Mouse (Mus musculus) kidney, adult 18-20 months (tissue): ENCODE results near the gene Gp1ba.
A peak's percentile ranks its signal among the peaks of the same experiment; 100 is the strongest.

ENCODE experiments used
- DNase-seq: peaks from one replicate; pipeline ENCODE4 v3.0.0; 2021

Gene Gp1ba

DNA sequence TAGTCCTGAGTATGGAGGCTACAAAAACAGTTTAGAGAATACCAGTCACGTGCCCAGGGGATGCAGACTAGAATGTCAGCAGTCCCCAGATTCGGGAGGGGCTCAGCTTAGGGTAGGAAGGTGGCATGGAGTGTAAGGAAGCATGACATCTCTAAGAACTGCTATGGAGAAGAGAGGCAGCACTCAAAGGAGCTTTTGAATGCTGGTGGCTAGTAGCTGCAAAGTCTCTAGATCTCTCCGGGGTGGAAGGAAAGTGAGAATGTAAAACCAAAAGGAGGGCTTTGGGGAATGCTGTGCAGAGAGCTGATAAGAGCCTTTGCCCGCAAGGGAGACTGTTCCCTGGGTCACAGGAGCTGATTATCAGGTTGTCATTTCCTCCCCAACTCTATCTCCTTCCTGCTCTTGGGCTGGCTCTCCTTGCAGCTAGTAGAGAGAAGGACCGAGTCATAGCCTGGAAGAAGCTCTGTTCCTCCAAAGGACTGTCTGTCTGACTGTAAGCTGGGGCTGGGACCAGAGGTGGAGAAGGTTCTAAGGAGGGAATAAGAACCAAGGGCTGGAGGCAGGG is at the start of gene Gp1ba:
Gene Gp1ba, plus strand, starts transcription at position 409 of the 565 bp plus-strand sequence.
- no peak for DNase-seq

DNA sequence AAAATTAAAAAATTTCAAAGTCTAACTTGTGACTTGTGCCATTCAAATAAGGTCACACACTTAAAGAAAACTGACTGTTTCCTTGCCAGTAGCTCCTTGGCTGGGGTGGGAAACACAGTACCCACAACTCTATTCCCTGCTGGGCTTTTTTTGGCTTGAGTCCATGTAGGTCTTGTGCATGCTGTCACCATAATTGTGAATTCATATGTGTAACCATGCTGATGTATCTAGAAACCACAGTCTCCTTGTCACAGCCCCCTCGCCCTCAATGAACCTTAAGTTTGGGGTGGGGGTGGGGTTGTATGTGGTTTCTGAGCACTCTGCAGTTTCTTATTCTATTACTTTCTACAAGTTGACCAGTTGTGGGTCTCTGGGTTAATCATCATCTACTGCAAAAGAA is 47.2 kb upstream of the Gp1ba start:
- no peak for DNase-seq

DNA sequence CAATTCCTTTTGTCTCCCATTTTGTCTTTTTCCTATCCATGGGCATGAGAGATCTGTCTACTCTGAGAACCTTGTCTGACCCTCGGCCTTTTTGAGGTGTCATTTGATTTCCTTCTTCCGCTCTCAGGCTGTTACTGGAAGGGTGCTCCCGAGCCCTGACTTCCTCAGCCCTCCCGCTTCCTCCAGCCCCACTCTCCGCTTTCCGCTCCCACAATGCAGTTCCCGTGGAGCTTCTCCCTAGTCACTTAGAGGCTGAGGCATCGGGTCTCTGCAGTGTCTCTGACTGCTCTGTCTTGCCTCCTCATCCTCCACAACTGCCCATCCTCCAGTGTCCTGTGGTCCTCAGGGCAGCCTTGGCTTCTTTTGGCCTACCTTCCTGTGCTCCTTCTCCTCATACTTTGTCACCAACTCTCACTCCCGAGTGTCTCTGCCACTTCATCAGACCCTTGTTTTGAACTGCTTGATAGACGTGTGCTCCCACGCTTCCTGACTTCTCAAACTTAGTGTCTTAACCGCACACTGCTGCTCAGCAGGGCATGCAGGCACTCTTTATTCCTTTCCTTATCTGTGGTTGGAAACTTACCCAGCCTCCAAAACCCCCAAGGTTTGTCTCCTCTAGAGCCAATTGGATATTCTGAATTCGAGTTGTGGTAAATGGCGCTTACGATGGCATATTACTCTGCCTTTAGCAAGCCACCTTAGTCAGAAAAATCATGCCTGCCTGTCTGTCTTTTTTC is 44.5 kb upstream of the Gp1ba start:
- peak; percentile 45 for DNase-seq

DNA sequence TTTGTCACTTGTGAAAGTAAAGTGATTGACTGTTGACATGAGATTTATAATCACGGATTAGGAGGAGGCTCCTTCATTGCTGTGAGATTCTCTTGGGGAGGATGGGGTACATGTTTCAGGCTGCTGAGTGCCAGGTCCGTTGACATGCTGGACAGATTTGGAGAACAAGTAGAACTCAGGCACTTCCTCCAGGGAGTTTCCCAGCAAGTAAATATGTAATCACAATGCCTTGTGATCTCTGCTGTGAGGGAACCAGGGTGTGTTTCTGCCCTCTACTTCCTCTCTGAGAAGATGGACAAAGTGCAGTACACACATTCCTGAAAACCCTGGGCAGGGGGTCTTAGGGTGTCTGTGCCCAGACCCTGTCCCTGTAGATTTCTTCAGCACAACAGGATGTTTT is 43.3 kb upstream of the Gp1ba start:
- no peak for DNase-seq

DNA sequence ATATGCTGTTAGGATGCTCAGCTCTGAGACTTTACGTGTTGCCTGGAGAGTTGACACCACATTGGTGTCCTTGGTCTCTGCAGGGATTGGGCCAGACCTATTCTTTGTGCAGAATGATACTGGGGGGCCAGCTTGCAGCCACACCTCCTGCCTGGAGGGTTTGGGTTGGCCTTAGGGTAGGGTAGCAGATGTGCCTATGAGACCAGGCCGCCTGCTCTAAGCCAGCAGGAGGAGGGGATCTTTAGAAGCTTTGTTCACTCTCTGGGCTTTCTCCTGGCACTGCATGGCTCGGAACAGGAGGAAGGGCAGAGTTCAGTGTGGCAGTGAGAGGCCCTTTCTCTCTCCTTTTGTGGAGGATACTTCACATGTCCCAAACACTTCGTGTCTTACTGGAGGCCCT is 42.8 kb upstream of the Gp1ba start:
- no peak for DNase-seq

DNA sequence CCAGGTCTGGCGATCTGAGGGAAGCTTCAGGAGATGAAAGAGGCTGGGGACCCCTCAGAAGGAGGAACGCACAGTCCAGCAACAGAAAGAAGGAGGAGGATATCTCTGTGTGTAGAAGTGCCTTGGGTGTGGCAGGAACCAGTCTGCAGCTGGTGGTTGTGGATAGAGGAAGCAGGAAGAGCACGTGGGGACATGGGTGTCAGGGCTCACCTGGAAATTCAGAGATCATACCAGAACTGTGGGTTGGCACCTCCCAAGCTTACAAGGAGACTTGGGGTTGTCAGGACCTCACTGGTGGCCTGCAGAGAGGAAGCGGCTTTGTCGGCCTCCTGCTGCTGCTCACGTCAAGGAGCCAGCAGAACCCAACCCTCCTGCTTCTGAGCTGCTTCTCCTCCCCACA is 41.6 kb upstream of the Gp1ba start:
- no peak for DNase-seq

DNA sequence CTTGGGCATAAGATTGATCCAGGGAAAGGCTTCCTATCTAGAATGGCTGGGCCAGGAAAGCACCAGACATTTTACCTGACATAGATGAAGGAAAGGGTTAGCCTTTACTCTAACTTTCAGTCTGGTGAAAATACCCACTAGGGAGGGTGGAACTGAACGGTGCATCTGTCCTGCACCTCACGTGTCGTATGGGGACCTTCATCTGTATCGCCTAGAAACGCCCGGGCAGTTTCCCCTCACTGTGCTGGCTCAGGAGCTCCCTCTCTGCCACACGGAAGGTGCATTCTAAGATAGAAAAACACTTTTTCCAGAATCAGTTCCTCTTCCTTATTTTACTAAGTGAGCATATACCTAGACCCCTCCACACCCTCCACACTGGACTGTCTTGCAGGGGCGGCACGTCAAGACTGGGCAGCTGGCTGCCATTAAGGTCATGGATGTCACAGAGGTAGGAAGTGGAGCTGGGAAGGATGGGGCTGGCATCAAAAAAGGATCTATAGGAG is 40.4 kb upstream of the Gp1ba start:
- DNase-seq, result no peak

DNA sequence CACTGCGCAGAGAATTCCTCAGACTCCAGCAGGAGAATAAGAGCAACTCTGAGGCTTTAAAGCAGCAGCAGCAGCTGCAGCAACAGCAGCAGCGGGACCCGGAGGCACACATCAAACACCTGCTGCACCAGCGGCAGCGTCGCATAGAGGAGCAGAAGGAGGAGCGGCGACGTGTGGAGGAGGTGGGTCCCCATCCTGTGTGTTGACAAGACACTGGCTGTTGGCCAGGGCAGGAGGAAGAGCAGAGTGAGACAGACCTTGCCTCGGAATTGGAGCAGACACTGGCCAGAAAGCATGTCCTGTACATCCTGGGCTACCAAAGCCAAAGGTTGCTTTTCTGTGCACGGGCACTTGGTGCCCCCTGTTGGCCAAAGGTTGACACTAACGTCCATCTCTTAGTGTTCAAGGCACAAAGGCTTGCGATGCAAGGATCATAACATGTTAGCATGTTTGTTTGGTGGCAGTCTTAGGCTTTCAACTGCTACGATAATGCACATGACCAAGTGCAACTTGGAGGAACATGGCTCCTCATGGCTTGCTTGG is 33.8 kb upstream of the Gp1ba start:
- peak; percentile 85 for DNase-seq

DNA sequence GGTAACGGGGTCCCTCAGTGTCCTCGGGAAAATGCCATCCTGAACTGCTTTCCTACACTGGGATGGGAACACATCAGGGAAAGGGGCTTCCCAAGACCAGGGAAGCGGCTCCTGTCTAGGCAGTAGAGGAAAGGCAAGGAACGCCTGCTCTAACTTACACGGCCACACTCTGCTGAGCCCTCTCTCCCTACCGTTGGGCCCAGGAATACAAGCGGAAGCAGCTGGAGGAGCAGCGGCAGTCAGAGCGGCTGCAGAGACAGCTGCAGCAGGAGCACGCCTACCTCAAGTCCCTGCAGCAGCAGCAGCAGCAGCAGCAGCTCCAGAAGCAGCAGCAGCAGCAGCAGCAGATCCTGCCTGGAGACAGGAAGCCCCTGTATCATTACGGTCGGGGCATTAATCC is 32.2 kb upstream of the Gp1ba start:
- DNase-seq, result no peak

DNA sequence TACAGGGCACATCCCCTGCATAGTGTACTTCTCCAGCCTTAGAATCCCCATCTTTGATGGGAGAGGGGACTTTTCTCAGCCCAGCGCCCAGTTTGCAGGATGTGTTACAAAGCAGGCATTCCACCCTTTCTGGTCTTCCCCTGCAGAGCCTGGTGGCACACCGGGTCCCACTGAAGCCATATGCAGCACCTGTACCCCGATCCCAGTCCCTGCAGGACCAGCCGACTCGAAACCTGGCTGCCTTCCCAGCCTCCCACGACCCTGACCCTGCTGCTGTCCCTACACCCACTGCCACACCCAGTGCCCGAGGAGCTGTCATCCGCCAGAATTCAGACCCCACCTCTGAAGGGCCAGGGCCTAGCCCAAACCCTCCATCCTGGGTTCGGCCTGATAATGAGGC is 31.3 kb upstream of the Gp1ba start:
- DNase-seq, result no peak

DNA sequence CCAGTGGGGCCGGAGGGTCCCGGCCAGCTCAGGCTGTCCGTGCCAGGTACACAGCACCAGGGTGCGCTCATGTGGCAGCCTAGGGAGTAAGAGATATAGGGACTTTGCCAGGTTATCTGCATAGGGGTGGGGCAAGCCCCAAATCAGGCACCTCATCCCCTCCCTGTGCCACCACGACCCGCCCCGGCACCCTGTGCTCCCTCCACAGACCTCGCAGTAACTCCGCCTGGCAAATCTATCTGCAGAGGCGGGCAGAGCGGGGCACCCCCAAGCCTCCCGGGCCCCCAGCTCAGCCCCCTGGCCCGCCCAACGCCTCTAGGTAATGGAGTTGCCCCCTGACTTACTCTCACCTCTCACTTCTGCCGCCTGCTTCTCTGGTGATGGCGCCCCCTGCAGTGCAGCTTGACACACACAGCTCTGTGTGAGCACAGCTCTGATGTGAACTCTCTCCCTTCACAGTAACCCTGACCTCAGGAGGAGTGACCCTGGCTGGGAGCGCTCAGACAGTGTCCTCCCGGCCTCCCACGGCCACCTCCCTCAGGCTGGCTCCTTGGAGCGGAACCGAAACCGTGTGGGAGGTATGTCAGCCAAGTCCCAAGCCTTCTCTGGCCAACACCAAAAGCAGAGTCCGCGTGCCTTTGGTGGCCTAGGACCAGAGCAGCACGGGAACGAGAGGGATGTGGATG is 30.4 kb upstream of the Gp1ba start:
- DNase-seq, result peak; percentile 49

DNA sequence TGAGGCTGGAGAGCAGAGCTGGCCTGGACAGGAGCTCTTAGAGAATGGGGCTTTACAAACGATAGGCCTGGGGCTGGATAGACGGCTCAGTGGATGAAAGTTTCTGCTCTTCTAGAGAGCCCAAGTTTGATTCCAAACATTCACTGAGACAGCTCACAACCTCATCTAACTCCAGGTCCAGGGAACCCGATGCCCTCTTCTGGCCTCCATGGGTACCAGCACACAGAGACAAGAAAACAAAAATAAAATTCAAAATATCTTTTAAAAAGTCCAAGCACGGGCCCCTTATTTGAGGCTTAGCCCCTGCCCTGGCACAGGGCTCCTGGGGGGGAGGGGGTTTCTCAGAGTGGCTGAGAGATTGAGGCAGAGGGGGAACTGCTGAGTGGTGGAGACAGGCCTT is 28.2 kb upstream of the Gp1ba start:
- DNase-seq, result no peak

DNA sequence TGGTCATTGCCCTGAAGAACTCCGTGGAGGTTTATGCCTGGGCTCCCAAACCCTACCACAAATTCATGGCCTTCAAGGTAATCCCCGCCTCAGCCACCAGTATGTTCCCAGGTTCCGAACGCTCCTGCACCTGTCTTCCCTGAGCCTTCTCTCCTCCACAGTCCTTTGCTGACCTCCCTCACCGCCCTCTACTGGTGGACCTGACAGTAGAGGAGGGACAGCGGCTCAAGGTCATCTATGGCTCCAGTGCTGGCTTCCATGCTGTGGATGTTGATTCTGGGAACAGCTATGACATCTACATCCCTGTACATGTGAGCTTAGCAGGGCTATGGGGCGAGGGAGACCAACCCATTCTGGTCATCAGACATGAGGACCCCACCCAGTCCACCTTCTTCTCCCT is 26.4 kb upstream of the Gp1ba start:
- no peak for DNase-seq

DNA sequence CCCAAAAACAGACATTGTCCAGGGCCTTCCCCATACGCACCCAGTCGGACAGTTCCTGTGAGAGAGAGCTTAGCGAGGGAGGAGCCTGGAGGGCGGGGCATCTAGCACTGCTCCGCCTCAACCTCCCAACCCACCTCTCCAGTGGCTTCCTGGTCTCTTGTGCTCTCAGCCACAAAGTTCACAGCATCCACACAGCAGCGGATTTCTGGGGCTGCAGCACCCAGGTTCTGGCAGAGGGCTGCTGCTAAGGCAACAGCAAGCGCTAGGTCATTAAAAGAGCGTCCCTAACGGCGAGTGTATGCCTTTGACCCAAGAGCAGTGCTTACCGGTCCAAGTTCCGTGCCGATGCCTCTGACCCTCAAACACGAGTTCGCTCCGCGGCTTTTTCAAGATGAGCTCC is 23.8 kb upstream of the Gp1ba start:
- DNase-seq, result peak; percentile 71

DNA sequence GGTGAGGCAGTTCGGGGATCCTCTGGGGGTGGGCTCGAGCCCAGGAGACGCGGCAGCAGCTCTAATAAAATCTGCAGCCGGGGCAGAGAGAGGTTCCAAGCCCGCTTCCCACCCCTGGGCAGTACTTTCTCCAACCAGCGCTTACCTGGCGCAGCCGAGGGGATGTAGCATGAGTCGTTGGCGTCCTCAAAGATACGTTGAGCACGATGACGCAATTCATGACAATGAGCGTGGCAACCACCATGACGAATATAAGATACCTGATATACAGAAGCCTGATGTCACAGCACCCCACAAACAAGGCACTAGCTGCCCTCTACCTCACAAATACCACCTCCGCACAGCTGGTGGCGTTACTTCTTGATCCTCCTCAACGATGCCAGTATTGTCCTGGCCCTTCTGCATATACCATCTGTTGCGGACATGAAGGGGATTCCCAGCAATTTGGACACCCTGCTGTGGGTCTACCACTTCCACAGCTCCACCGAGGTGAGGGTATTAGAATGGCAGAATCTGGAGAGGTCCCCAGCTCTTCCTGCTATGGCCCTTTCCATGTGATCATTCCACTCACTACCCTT is 23.3 kb upstream of the Gp1ba start, which contains the start of gene 4930544D05Rik:
Gene 4930544D05Rik, plus strand, starts transcription at position 333 of the 578 bp plus-strand sequence.
- DNase-seq, result no peak

DNA sequence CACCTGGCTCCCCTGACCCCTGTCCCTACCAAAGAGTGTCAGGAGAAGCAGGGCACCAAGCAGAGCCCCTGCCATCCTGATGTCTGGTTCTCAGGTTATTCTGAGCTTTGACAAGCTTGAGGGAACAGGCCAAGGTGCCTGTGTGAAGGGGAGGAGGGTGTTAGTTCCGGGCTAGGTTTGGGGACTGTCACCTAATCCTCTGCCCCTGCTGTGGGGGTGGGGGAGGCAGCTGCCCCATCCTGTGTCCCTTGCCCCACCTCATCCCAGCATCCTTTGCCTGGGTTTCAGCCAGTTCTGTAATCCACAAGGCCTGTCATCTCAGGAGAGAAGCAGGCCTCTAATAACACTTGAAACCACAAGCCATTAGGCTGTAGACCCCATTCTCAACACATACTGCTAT is 19.8 kb upstream of the Gp1ba start, which contains the start of gene Chrne:
Gene Chrne, minus strand, starts transcription at position 116 of the 400 bp plus-strand sequence.
- no peak for DNase-seq

DNA sequence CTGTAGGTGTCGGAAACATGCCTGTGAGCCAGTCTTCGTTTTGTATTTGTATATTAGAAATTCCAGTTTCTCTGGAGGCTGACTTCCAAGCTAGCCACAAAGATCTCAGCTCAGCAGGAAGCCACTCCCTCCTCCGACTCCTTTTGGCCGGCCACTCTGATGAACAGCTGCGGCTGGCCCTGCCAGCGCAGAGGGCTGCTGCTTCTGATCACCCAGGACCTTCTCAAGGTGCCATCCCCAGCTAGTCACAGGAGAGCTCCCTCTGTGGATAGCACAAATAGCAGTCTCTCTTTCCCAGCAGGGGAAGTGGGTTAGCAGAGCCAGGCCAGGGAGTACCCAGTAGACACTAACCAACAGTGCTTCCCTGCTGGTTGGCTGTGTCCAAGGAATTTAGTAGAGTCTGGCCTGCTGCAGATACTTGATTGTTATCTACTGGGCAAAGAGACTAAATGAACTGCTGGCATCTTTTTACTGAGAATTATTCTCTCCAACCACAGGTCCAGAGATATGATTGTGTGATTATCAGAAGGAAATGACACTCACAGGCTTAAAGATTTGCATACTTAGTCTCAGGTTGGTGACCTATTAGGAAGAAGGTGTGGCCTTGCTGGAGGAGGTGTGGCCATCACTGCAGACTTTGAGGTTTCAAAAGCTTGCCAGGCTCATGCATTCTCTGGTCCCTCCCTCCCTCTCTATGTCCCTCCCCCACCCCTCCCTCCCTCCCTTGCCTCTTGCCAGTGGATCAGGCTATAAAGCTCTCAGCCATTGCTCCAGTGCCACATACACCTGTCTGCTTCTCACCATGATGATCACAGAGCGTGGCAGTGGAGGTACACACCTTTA is 16.7 kb upstream of the Gp1ba start:
- DNase-seq, result no peak

DNA sequence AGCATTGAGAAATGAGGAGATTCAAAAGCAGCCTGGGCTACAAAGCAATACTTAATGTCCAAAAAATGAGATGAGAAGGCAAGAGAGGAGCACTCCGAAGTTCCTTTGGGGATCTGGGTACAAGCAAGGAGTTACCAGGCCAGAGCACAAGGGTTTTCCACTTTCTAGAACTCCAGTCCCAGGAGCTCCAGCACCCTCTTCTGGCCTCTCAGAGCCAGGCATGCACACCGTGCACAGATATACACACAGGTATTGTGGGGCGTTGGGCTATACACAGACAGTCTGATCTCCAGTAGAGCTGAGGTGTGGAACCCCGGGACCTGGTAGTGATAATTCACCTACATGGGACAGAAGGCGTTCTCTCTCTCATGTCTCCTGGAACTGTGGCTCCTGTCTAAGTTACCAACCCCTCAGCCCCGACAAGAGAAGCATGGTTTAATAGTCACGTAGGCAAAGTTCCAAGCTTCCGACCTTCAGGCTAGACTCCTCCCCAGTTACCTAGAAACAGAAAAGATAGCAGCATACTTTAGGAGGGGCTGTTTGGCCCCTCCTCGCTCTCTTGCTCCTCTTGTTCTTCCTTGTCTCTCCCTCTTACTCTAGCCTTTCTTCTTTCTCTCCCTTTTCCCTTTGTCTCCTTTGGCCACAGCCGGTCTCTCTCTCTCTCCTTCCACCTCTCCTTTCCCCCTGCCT is 15.7 kb upstream of the Gp1ba start:
- no peak for DNase-seq

DNA sequence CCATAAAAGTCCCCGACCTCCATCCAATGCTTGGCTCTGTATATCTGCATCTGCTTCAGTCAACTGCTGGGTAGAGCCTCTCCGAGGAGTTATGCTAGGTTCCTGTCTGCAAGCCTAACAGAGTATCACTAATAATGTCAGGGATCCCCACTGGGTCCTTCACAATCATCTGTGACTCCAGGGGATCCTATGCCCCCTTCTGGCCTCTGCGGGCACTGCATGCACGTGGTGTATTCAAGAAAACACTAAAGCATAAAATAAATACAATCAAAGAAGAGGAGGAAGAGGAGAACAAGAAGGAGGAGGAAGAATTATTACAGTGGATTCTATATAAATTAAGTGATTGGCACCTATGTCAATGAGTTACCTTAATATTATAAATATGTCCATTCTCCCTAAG is 13.4 kb upstream of the Gp1ba start:
- peak; percentile 60 for DNase-seq

DNA sequence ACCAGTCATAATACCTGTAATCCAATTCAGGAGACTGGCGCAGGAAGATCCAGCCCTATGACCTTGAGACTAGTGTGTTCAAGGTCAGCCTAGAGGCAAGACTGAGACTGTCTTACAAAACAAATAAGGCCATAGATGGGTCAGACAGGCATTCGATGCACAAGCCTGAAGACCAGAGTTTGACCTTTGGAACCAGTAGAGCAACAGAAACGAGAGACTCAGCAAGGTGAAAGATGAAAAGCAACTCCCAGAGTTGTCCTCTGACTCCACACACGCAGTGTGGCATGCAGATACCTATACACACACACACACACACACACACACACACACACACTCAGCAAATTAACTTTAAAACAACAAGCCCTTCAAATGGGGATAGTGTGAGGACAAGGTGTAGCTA is 12.0 kb upstream of the Gp1ba start:
- no peak for DNase-seq

DNA sequence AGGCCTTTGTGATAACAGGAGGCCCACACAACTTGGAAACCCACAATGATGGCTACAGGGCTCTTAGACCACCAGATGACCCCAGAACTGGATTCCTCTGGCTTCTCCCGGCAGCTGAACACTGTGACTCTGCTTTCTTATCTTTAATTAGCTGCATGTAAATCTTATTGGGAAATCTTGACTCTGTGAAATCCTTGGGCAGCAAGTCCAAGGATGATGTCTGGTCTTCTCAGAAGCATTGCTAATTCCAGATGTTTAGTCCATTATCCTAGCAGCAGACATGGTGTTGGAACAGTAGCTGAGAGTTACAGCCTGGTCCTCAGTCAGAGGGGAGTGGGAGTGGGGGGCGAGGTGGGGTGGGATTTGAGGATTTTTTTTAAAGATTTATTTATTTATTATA is 10.5 kb upstream of the Gp1ba start:
- DNase-seq, result no peak

DNA sequence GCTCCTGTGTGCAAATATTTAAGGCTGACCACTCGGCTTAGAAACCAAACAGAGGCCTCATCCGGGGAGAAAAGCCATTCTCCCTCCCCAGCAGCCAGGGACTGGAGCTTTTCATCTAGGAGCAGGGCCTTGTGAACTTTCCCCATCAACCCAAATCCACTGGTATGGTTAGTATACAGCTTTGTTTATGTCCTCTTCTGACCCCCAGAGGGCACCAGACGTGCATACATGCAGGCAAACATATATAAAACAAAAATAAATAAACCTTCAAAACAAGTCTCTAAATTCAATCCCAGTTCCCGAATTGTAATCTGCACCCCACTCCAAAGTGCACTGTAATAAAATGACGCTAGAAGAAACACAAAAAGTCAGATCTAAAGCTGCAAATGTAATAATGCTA is 9.4 kb upstream of the Gp1ba start:
- no peak for DNase-seq
